Mouse (Mus musculus): ENCODE data around the gene Lemd1. TPM values are rescaled to one million over a fixed set of nuclear protein-coding genes. Genes with fewer than 3 reads are reported as not detected.

The Lemd1 gene
- 0.12 and 0.49 TPM in 2 replicates for polyA plus RNA-seq (2016; fragmentation: Nextera tagmentation; extraction: Ambion mirVana)

- DNase-seq (ENCODE audit: low spot score), result no peak
- 1% methylated on average over 34 of the region's 34 CpGs for WGBS
- Histone ChIP-seq H3K27ac (peak within 1 kb of the TSS; percentile 75), H3K27me3 (ENCODE audit: insufficient read depth, poor library complexity, severe bottlenecking) (peaks cover 93% of the 10 kb centered on the region), H3K4me3 (peak within 1 kb of the TSS; percentile 68), H3K36me3 (no peaks in the 10 kb centered on the region), H3K4me1 (peaks cover 51% of the 10 kb centered on the region), H3K9me3 (no peaks in the 10 kb centered on the region)
Measured at GRCm38 (mm10) chr1:132191093-132191785, at the start of gene Lemd1, which contains the start of gene AC124108.1. Gene Lemd1, plus strand, starts transcription at chr1:132191431. Gene AC124108.1, plus strand, starts transcription at chr1:132191457.

DNA sequence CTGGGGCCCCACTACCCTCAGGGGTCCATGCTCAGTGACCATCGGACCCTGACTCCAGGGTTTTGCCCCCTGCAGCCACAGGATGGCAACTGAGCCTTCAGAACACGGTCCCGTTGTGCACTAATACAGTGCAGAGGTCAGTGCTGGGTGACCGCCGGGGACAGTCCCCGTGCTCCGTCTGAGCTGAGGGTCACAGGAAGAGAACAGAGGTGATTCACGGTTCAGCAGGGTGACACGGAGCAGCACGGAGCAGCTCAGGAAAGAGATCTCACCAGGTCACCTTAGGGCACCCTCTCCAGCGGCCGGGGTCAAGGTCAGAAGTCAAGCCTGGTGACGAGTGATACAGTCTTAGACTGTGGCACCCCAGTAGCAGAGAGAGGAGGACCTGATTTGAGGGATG lies 49.5 kb upstream of the Lemd1 start:
- no peaks in the 10 kb centered on the region for H3K9me3 ChIP-seq
- 64% methylated on average over 13 of the region's 13 CpGs for WGBS
- peaks cover 38% of the 10 kb centered on the region for H3K4me1 ChIP-seq
- no peak overlapping the region for H3K4me3 ChIP-seq
- no peaks in the 10 kb centered on the region for H3K36me3 ChIP-seq
- 0 out of 2 replicates have a peak overlapping the region, but pooled peaks have one; percentile 7 for H3K27ac ChIP-seq
- no peak for DNase-seq (ENCODE audit: low spot score)
- H3K27me3 ChIP-seq (ENCODE audit: insufficient read depth, poor library complexity, severe bottlenecking), result peaks cover 25% of the 10 kb centered on the region

GRCm38 (mm10) chr1:132143079-132143478 lies 48.2 kb upstream of the Lemd1 start:
- Histone ChIP-seq H3K9me3 (no peaks in the 10 kb centered on the region), H3K27ac (no peak overlapping the region), H3K36me3 (no peaks in the 10 kb centered on the region), H3K4me1 (peaks cover 34% of the 10 kb centered on the region), H3K27me3 (ENCODE audit: insufficient read depth, poor library complexity, severe bottlenecking) (peaks cover 13% of the 10 kb centered on the region), H3K4me3 (no peak overlapping the region)
- WGBS, result 58% methylated on average over 5 of the region's 5 CpGs
- no peak for DNase-seq (ENCODE audit: low spot score)

- Histone ChIP-seq H3K9me3 (no peaks in the 10 kb centered on the region), H3K4me1 (peaks cover 27% of the 10 kb centered on the region), H3K36me3 (no peaks in the 10 kb centered on the region), H3K27ac (no peak overlapping the region), H3K27me3 (ENCODE audit: insufficient read depth, poor library complexity, severe bottlenecking) (peaks cover 7% of the 10 kb centered on the region), H3K4me3 (no peak overlapping the region)
- DNase-seq (ENCODE audit: low spot score), result no peak
- 76% methylated on average over 4 of the region's 4 CpGs for WGBS
Measured at GRCm38 (mm10) chr1:132143730-132144129, 47.5 kb upstream of the Lemd1 start.

- WGBS, result 44% methylated on average over 2 of the region's 2 CpGs
- no peak for DNase-seq (ENCODE audit: low spot score)
- no peak overlapping the region for H3K27ac ChIP-seq
Measured at GRCm38 (mm10) chr1:132144223-132144622, 47.0 kb upstream of the Lemd1 start.

DNA sequence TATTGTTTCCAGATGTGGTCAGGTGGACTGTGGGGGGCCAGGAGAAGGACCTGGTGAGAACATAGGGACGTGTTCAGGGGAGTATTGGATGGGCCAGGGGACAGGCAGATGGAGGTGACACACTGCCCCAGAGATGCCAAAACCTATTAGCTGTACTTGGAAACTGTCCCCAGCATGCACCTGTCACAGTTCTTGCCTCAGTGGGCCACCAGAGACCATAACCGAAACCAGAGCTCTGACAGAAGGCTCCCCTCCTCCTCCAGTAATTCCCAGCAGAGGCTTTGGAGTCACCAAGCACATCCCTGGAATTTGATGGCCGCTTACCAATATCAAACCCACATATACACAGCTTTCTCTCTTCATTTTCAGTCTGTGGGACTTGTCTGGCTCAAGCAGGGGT lies 46.4 kb upstream of the Lemd1 start:
- no peaks in the 10 kb centered on the region for H3K9me3 ChIP-seq
- 86% methylated on average over 3 of the region's 3 CpGs for WGBS
- H3K4me1 ChIP-seq, result peaks cover 21% of the 10 kb centered on the region
- H3K27me3 ChIP-seq (ENCODE audit: insufficient read depth, poor library complexity, severe bottlenecking), result peaks cover 7% of the 10 kb centered on the region
- H3K4me3 ChIP-seq, result no peak overlapping the region
- H3K36me3 ChIP-seq, result no peaks in the 10 kb centered on the region
- no peak overlapping the region for H3K27ac ChIP-seq
- no peak for DNase-seq (ENCODE audit: low spot score)

More at GRCm38 (mm10) chr1:132144223-132144622, 47.0 kb upstream of the Lemd1 start:
- no peak overlapping the region for H3K4me3 ChIP-seq
- H3K9me3 ChIP-seq, result no peaks in the 10 kb centered on the region
- no peaks in the 10 kb centered on the region for H3K36me3 ChIP-seq
- H3K27me3 ChIP-seq (ENCODE audit: insufficient read depth, poor library complexity, severe bottlenecking), result peaks cover 7% of the 10 kb centered on the region
- H3K4me1 ChIP-seq, result peaks cover 23% of the 10 kb centered on the region

GRCm38 (mm10) chr1:132145973-132146685 lies 45.1 kb upstream of the Lemd1 start:
- Histone ChIP-seq H3K4me1 (peaks cover 21% of the 10 kb centered on the region), H3K4me3 (no peak overlapping the region), H3K9me3 (no peaks in the 10 kb centered on the region), H3K36me3 (no peaks in the 10 kb centered on the region), H3K27me3 (ENCODE audit: insufficient read depth, poor library complexity, severe bottlenecking) (peaks cover 4% of the 10 kb centered on the region), H3K27ac (no peak overlapping the region; the same call in 1 of the 2 replicates)
- 79% methylated on average over 8 of the region's 8 CpGs for WGBS
- DNase-seq (ENCODE audit: low spot score), result no peak

- WGBS, result 56% methylated on average over 2 of the region's 2 CpGs
- no peaks in the 10 kb centered on the region for H3K9me3 ChIP-seq
- H3K4me1 ChIP-seq, result peaks cover 46% of the 10 kb centered on the region
- no peaks in the 10 kb centered on the region; the same call in 1 of the 2 replicates for H3K27me3 ChIP-seq (ENCODE audit: insufficient read depth, poor library complexity, severe bottlenecking)
- no peak overlapping the region for H3K27ac ChIP-seq
- H3K36me3 ChIP-seq, result no peaks in the 10 kb centered on the region
- no peak for DNase-seq (ENCODE audit: low spot score)
- H3K4me3 ChIP-seq, result no peak overlapping the region
Measured at GRCm38 (mm10) chr1:132149410-132149809, 41.8 kb upstream of the Lemd1 start.

- H3K36me3 ChIP-seq, result no peaks in the 10 kb centered on the region
- 17% methylated on average over 1 of the region's 1 CpGs for WGBS
- no peaks in the 10 kb centered on the region; the same call in 1 of the 2 replicates for H3K27me3 ChIP-seq (ENCODE audit: insufficient read depth, poor library complexity, severe bottlenecking)
- peaks cover 46% of the 10 kb centered on the region for H3K4me1 ChIP-seq
- H3K27ac ChIP-seq, result peak overlapping the region; percentile 66
- DNase-seq (ENCODE audit: low spot score), result no peak
- H3K9me3 ChIP-seq, result no peaks in the 10 kb centered on the region
- H3K4me3 ChIP-seq, result no peak overlapping the region
Measured at GRCm38 (mm10) chr1:132150171-132150570, 41.1 kb upstream of the Lemd1 start.

DNA sequence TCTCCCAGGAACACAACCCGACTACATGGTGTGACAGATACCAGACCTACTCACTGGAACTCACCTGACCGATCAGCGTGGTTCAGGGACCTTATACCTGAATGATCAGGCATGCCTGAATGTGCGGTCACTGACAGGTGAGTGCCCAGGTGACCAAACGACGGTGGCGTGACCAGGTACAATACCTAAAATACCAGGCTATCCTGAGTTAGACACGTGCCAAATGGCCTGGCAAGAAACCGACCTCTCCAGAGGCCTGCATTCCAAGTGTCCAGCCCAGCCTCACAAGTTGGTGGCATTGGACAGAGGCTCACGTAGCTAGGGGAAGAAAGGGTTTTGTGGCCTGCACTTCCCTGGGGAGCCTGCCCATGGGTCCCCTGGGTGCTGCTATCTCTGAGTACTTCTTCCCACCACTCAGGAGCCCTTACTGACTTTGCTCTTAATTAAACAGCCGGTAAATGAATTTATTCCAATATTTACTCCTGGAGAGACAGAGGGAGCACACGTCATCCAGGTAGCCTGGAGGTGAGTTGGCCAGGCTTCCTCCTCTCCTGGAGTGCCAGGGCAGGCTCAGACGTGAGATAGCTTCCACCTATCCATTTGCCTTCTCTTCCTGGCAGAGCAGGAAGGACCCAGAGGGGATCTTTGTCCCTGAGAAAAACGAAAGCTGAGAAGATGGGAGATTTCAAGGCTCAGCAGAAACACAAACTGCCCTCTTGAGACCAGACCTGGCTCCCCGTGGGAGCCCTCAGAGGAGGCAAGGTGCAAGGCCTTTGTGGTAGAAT lies 40.2 kb upstream of the Lemd1 start:
- 65% methylated on average over 15 of the region's 15 CpGs for WGBS
- no peak overlapping the region for H3K4me3 ChIP-seq
- H3K9me3 ChIP-seq, result no peaks in the 10 kb centered on the region
- H3K27me3 ChIP-seq (ENCODE audit: insufficient read depth, poor library complexity, severe bottlenecking), result no peaks in the 10 kb centered on the region; the same call in 1 of the 2 replicates
- H3K4me1 ChIP-seq, result peaks cover 46% of the 10 kb centered on the region
- peak overlapping the region; percentile 66 for H3K27ac ChIP-seq
- no peak for DNase-seq (ENCODE audit: low spot score)
- no peaks in the 10 kb centered on the region for H3K36me3 ChIP-seq

DNA sequence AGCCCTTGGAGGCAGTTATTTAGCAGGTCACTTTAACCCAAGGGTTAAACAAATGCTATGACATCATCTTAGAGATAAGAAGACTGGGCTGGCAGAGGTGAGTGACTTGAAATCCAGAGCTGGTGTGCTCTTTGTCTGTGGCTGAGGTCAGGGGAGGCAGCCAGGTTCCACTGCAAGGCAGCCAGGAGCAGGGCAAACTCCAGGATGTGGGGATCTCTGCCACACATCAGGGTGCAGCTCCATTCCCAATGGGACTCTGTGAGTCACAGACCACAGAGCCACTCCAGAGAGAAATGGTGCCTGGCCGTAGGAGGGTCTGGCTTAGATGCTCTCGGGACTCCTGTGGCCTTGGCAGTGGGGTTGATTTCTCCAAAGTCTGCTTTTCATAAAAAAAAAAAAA lies 39.3 kb upstream of the Lemd1 start:
- peak overlapping the region; percentile 63 for H3K27ac ChIP-seq

DNA sequence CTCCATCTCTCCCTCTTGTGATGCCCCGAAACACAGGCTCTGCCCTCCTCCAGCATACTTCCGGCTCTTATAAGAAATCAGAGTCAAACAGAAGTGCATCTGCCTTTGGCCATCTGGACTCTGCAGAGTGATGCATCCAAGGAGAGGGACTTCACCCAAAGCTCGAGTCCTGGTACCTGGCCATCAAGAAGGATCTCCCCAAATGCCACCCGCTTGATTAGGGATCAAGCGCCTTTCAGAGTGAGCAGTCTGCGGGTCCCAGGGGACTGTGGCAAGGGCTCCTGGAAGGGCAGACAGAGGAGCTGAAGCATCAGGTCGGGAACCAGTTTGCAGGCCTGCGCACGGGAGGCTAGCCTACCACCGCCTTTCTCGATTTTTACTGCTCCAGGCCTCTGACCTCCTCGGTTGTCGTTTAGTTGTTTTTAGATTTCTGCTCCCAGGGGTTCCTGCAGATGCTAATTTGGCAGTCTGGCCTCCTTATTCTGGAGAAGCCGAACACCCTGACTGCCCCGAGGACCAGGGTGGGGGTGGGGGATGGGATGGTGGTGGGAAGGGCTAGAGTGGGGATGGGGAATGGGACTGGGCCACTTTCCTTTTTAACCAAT lies 38.0 kb upstream of the Lemd1 start:
- Histone ChIP-seq H3K9me3 (no peaks in the 10 kb centered on the region), H3K4me1 (peaks cover 54% of the 10 kb centered on the region), H3K27me3 (ENCODE audit: insufficient read depth, poor library complexity, severe bottlenecking) (peaks cover 7% of the 10 kb centered on the region), H3K27ac (peak overlapping the region; percentile 64), H3K36me3 (no peaks in the 10 kb centered on the region), H3K4me3 (0 out of 2 replicates have a peak overlapping the region, but pooled peaks have one; percentile 12)
- DNase-seq (ENCODE audit: low spot score), result no peak
- 33% methylated on average over 15 of the region's 15 CpGs for WGBS

More for the DNA sequence above, 39.3 kb upstream of the Lemd1 start:
- Histone ChIP-seq H3K4me1 (peaks cover 46% of the 10 kb centered on the region), H3K27me3 (ENCODE audit: insufficient read depth, poor library complexity, severe bottlenecking) (no peaks in the 10 kb centered on the region; the same call in 1 of the 2 replicates), H3K9me3 (no peaks in the 10 kb centered on the region), H3K4me3 (no peak overlapping the region), H3K36me3 (no peaks in the 10 kb centered on the region)
- no peak for DNase-seq (ENCODE audit: low spot score)
- WGBS, result 48% methylated on average over 2 of the region's 2 CpGs
